Mouse (Mus musculus) adipocyte (in vitro differentiated cells): ENCODE data around the gene Rab11b.

Experiments used
- DNase-seq: peaks from one replicate; pipeline ENCODE4 v3.0.0-alpha.2; 2016; ENCODE audit warnings: low spot score

Rab11b gene

DNA sequence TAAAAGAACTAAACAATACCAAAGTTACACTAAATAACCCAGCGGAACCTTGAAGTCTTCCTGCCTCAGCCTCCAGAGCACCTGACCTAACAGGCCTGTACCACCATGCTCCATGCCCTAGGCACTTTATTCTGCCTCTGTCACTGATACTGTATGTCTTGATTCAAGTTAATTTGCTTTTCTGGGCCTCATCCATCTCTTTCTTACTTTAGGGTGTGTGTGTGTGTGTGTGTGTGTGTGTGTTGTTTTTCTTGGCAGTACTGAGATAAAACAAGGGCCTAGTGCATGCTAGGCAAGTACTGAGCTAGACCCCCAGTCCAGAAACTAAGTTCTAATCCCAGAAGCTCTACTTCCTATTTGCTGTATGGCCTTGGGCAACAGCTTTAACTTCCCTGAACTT is 43.1 kb downstream of the Rab11b start:
- DNase-seq = no peak

DNA sequence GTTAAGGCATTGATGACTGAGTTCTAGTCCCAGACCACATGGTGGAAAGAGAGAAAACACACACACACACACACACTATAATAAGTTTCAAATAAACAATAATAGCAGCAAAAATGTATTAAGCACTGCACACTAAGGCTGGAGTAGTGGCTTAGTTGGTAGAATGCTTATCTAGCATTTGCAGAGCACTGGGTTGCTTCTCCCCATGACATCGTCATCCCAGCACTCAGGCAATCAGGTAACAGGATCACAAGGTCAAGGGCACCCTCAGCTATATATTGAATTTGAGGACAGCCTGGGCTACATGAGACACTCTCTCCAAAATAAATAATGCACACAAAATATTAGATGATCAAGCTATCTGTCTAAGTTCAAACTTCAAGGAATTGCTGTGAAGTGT is 45.6 kb downstream of the Rab11b start:
- DNase-seq = no peak

- no peak for DNase-seq
These were observed 47.1 kb downstream of the Rab11b start for GRCm38 (mm10) chr17:33713271-33713670.

DNA sequence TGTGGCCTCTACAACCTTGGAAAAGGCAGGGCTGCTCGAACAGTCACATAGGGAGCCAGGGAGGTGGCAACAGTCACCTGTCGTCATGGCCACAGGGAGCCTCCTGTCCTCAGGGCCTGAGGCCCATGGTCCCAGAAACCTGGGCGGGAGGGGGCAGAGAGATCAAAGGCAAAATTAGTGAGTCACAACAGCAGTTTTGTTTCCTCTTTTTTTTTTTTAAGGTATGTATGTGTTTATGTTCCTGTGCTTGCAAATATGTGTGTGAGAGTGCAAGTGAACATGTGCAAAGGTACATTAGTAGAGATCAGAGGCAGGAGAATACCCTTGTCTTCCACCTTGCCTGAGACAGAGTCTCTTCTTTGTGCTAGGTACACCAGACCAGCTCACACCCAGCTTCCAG is 50.5 kb downstream of the Rab11b start:
- DNase-seq = no peak

DNA sequence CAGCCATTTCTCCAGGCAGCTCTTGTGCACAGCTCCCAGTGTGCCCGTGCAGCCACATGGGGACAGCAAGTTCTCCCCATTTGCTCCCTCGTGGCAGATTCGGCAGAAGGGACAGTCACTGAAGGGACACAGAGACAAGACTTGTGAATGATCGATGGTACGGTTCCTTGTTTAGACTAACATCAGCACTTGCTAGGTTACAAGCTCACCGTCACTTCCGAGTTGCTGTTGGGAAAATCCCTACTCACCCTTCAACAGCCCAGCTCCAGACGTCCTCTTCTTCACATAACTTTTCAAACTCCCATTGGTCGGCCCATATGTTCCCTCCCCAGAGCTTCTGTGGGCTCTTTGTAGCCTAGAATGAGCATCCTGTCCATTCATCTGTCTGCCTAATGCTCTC is 57.2 kb downstream of the Rab11b start:
- no peak for DNase-seq

GRCm38 (mm10) chr17:33702178-33702577 is 58.2 kb downstream of the Rab11b start:
- DNase-seq = no peak

- no peak for DNase-seq
These were observed 64.9 kb downstream of the Rab11b start for GRCm38 (mm10) chr17:33695471-33695870.
